Mouse (Mus musculus) retina, postnatal 1 day (tissue): ENCODE data around the gene Dnah12.
"Not testable (repeated sequence)": the region's sequence is repeated elsewhere in the genome, so short reads cannot be mapped to it uniquely, and the experiment has no call there.

ENCODE experiments used
- DNase-seq: peaks from one replicate; pipeline ENCODE4 v3.0.0-alpha.2; 2012

The Dnah12 gene

DNA sequence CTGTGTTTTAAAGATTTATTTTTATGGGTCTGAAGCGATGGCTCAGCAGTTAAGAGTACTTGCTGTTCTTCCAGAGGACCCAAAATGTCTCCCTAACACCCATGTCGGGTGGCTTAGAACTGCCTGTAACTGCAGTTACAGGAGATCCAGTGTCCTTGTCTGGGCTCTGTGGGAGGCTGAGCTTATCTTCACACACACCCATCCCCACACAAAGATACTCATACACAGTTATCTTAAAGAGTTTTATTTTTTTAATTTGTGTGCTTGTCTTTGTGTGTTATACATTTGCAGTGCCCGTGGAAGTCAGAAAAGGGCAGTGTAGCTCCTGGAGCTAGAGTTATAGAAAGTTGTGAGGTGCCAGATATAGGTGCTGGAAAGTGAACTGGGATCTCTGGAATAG, 197.7 kb downstream of the Dnah12 start:
- DNase-seq: no peak

DNA sequence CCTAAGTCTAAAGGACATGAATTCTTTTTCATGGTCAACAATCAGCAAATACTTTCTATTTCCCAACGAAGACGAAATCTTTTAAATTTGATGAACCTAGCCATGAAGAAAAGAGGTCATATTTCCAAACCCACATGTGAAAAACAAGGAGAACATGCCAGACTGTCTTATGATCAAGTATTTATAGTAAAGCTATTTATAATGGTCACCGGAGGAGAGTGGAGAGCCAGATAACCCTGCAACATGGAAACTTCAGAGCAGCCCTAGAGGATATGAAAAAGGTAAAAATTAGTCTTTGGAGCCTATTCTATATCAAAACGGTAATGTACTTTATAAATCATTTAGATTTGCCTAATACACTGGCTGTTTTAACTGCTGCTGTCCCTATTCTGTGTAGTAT, 201.3 kb downstream of the Dnah12 start, which contains the start of gene Asb14:
TSS of gene Asb14 (plus strand) at position 166 of the 400 bp plus-strand sequence.
- no peak for DNase-seq

DNA sequence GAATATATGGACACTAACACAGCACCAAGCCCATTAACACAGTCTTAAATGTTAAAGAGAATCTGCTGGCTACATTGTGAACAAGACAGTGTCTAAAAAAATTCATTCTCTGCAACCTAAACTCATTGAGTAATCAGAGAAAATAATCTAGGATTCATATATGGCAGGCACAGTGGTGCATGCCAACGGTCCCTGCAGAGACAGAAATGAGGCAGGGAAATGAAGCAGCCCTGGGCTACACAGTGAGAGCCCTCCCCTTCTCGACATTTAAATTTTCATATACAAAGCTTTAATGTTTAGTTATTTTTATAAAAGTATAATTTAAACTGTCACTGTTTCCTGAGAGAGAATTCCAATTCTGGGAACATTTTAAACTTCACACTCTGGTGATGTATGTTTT, 206.4 kb downstream of the Dnah12 start:
- no peak for DNase-seq

GRCm38 (mm10) chr14:26900893-26901292, 207.8 kb downstream of the Dnah12 start:
- DNase-seq: no peak

DNA sequence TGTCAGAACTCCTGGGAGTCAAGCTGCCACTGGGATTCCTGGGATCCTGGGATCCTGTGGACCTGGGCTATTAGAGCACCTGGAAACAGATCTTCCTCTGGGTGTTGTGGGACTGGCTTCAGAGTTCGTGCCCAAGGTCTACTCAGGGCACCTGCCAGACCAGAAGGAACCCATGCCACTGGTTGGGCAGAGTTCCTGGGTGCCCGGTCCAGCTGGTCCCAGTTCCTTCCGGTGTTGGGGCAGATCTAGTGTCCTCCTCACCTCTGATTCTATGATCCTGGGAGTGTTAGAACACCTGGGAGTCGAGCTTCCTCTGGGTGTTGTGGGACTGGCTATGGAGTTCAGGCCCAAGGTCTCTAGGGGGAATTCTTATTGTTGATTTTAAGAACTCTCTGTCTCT, 214.3 kb downstream of the Dnah12 start:
- no peak for DNase-seq

- not testable (repeated sequence) for DNase-seq
Observed at GRCm38 (mm10) chr14:26910461-26910860, 217.4 kb downstream of the Dnah12 start.

GRCm38 (mm10) chr14:26911201-26911600, 218.1 kb downstream of the Dnah12 start:
- no peak for DNase-seq

DNA sequence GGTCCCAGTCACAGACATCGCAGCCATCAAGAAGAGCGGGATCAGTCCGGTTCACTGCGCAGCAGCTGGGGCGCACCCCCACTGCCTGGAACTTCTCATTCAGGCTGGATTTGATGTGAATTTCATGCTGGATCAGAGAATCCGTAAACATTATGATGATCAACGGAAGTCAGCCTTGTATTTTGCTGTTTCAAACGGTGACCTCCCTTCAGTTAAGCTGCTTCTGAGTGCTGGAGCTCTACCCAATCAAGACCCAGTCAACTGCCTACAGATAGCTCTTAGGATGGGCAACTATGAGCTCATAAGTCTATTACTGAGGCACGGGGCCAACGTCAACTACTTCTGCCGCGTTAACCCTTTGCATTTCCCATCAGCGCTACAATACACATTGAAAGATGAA, 218.8 kb downstream of the Dnah12 start:
- DNase-seq: peak; percentile 6

DNA sequence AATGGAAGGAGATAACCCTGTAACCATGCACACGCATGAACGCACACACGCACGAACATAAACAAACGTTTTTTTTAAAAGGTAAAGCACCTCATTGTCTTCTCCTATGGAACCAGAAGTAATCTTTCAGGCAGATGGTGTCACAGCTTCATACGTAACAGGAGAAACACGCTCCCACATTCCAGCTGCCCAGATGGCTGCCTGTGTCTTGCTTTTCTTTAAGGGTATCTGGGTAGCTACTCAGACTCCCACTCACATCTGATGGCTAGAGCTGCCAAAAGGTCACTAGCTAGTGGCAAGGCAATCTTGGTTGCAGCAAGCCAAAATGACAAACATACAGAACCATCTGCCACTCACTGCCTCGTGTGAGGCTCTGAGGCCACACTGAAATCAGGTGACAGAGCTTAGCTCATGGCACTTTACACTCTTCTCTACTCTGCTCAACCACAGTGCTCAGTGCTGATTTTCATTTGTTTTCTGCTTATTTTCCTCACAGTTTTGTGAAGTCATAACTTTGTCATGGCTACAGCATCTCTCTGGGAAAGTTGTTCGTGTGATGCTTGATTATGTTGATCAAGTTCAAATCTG, 220.7 kb downstream of the Dnah12 start:
- peak; percentile 92 for DNase-seq

DNA sequence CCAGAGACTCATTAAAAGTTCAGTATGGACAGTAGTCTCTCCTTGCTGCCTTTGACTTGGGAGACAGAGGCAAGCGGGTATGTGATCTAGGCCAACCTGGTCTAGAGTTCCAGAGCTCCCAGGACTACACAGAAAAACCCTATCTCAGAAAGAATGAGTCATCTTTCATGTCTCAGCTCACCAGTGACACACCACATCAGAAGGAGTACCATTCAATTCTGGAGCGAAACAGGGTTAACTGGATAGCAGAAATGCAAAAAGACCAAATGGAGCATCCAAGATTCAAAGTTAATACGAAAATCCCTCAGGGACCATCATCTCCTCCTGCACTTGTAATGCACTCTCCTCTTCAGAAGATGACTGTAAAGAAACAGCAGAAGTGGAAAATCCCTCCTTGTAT, 226.2 kb downstream of the Dnah12 start:
- DNase-seq: no peak

DNA sequence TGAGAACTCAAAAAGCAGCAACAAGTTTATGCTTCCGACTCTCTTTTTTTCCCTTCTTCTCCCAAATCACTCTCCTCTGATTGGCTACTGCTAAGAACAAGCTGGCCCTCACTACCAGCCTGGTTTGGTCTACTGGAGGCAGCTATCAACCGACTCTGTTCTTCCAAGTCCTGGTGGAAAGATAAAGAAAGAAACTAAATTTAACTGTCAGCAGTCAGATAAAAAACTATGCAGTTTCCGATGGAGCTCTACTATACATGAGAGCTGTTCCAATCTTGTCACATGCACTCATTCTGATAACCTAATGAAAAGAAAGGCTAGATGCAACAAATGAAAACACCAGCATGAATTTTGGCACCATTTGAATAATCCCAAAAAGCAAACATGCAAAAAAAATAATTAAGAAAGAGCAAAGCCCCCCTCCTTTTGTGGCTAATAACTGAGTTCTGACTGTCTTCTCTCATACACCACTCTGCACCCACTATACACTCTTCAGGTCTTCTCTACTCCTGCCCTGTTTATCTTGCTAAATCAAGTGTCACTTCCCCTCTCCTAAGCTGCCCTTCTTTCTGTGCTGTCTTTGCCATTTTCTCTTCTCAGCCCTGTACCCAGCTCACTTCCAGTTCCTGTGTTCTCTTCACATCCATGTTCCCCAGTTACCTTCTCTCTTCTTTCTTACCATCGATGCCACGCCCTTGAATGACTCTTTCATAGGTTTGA, 230.8 kb downstream of the Dnah12 start:
- DNase-seq: no peak

- DNase-seq: no peak
Observed at GRCm38 (mm10) chr14:26934891-26935290, 241.8 kb downstream of the Dnah12 start.

GRCm38 (mm10) chr14:26935558-26935957, 242.5 kb downstream of the Dnah12 start:
- DNase-seq: no peak
